Mouse (Mus musculus): ENCODE measurements around the gene Mta2. TPM values are rescaled to one million over a fixed set of nuclear protein-coding genes. Genes with fewer than 3 reads are reported as not detected.

Gene Mta2
- total RNA-seq, 1 experiment from 2014 or later, result 180 TPM

GRCm38 (mm10) chr19:8928689-8929223, 12.9 kb upstream of the Mta2 start:
- peak; percentile 33 for ATAC-seq (replicated peaks; ENCODE audit: low read depth, poor library complexity, severe bottlenecking)

- peak; percentile 72 for ATAC-seq (replicated peaks; ENCODE audit: low read depth, poor library complexity, severe bottlenecking)
Measured at GRCm38 (mm10) chr19:8929224-8930088, 12.2 kb upstream of the Mta2 start, which contains the start of the genes Rom1 and Eml3. Gene Rom1, minus strand, starts transcription at chr19:8929356. Gene Eml3, plus strand, starts transcription at chr19:8929552.

GRCm38 (mm10) chr19:8930117-8930516, 11.6 kb upstream of the Mta2 start:
- no peak for ATAC-seq (replicated peaks; ENCODE audit: low read depth, poor library complexity, severe bottlenecking)

- ATAC-seq (replicated peaks; ENCODE audit: low read depth, poor library complexity, severe bottlenecking), result no peak
Measured at GRCm38 (mm10) chr19:8930771-8931170, 10.9 kb upstream of the Mta2 start.

GRCm38 (mm10) chr19:8936736-8937135, 4.9 kb upstream of the Mta2 start:
- ATAC-seq (replicated peaks; ENCODE audit: low read depth, poor library complexity, severe bottlenecking), result no peak

- no peak for ATAC-seq (replicated peaks; ENCODE audit: low read depth, poor library complexity, severe bottlenecking)
Measured at GRCm38 (mm10) chr19:8940526-8941133, 1.0 kb upstream of the Mta2 start.

- no peak for ATAC-seq (replicated peaks; ENCODE audit: low read depth, poor library complexity, severe bottlenecking)
Measured at GRCm38 (mm10) chr19:8941136-8941514, 550 bp upstream of the Mta2 start.

GRCm38 (mm10) chr19:8942276-8942964, 745 bp downstream of the Mta2 start:
- ATAC-seq (replicated peaks; ENCODE audit: low read depth, poor library complexity, severe bottlenecking), result peak; percentile 1; the same call in 1 of the 2 replicates

GRCm38 (mm10) chr19:8943047-8943446, 1.4 kb downstream of the Mta2 start:
- no peak for ATAC-seq (replicated peaks; ENCODE audit: low read depth, poor library complexity, severe bottlenecking)

- ATAC-seq (replicated peaks; ENCODE audit: low read depth, poor library complexity, severe bottlenecking), result peak; percentile 7
Measured at GRCm38 (mm10) chr19:8944062-8944461, 2.4 kb downstream of the Mta2 start.

GRCm38 (mm10) chr19:8944750-8945149, 3.1 kb downstream of the Mta2 start:
- ATAC-seq (replicated peaks; ENCODE audit: low read depth, poor library complexity, severe bottlenecking), result peak; percentile 16; the same call in 1 of the 2 replicates

- ATAC-seq (replicated peaks; ENCODE audit: low read depth, poor library complexity, severe bottlenecking), result no peak
Measured at GRCm38 (mm10) chr19:8945251-8945650, 3.6 kb downstream of the Mta2 start.

- no peak for ATAC-seq (replicated peaks; ENCODE audit: low read depth, poor library complexity, severe bottlenecking)
Measured at GRCm38 (mm10) chr19:8946929-8947328, 5.3 kb downstream of the Mta2 start.

- ATAC-seq (replicated peaks; ENCODE audit: low read depth, poor library complexity, severe bottlenecking), result no peak
Measured at GRCm38 (mm10) chr19:8950190-8950589, 8.5 kb downstream of the Mta2 start.

- ATAC-seq (replicated peaks; ENCODE audit: low read depth, poor library complexity, severe bottlenecking), result no peak
Measured at GRCm38 (mm10) chr19:8952241-8952640, 10.6 kb downstream of the Mta2 start.

GRCm38 (mm10) chr19:8953135-8954039, 11.7 kb downstream of the Mta2 start, which contains the start of gene Tut1:
Gene Tut1, plus strand, starts transcription at chr19:8953847.
- peak; percentile 95 for ATAC-seq (replicated peaks; ENCODE audit: low read depth, poor library complexity, severe bottlenecking)

- ATAC-seq (replicated peaks; ENCODE audit: low read depth, poor library complexity, severe bottlenecking), result no peak
Measured at GRCm38 (mm10) chr19:8954171-8954570, 12.5 kb downstream of the Mta2 start.

GRCm38 (mm10) chr19:8962256-8962655, 20.6 kb downstream of the Mta2 start:
- no peak for ATAC-seq (replicated peaks; ENCODE audit: low read depth, poor library complexity, severe bottlenecking)

- ATAC-seq (replicated peaks; ENCODE audit: low read depth, poor library complexity, severe bottlenecking), result no peak
Measured at GRCm38 (mm10) chr19:8965075-8965474, 23.4 kb downstream of the Mta2 start.
